In genomic region chr9:35131637-35132397, GRCm38 (mm10) we compare ENCODE assay signal across 13 mouse cellular contexts. TPM values are rescaled to one million over a fixed set of nuclear protein-coding genes. Genes with fewer than 3 reads are reported as not detected.
DNase-seq lines count a peak whose midpoint lies in the region; ATAC-seq and TF ChIP-seq lines count a peak whose summit lies in the region.
"Had no signal": no experiment of that assay in that cellular context is flagged by ENCODE, and none has a peak within 500 bp of the region (broad histone marks: within the 10 kb centered on the region; RNA-seq: fewer than 3 reads in every experiment).

No protein-coding gene starts in this region.

- ATAC-seq in heart, embryonic 12.5 days (ENCODE audit: insufficient number of reproducible peaks, low FRiP score), result no peak
- peak; percentile 85 for ATAC-seq in forebrain, embryonic 16.5 days
- no peak for ATAC-seq in stomach, postnatal 0 days (ENCODE audit: low FRiP score, low TSS enrichment)
- ATAC-seq: midbrain, embryonic 15.5 days had no signal

- TF ChIP-seq CTCF in stomach, postnatal 0 days (IDR thresholded peaks at IDR 0.05; ENCODE audit: low read depth), result no peak

- H3K36me3 ChIP-seq in heart, embryonic 12.5 days, result peaks cover 6% of the 10 kb centered on the region; the same call in 1 of the 2 replicates
- no peaks in the 10 kb centered on the region for H3K36me3 ChIP-seq in forebrain, embryonic 16.5 days (ENCODE audit: control insufficient read depth, insufficient read depth)
- no peaks in the 10 kb centered on the region; the same call in 1 of the 2 replicates for H3K36me3 ChIP-seq in stomach, postnatal 0 days (ENCODE audit: control insufficient read depth, insufficient read depth, low read length)
- H3K36me3 ChIP-seq: midbrain, embryonic 15.5 days; stomach, embryonic 15.5 days had no signal

- no peak overlapping the region for H3K9ac ChIP-seq in heart, embryonic 12.5 days
- H3K9ac ChIP-seq in forebrain, embryonic 16.5 days (replicated peaks; ENCODE audit: low read depth, low read length), result no peak overlapping the region
- no peak overlapping the region for H3K9ac ChIP-seq in stomach, postnatal 0 days (ENCODE audit: low read length)
- H3K9ac ChIP-seq: embryonic facial prominence, embryonic 15.5 days; midbrain, embryonic 15.5 days; stomach, embryonic 15.5 days had no signal

- peak; percentile 96 for DNase-seq in heart, adult 11 months
- peak; percentile 64 for DNase-seq in layer of hippocampus, adult 9-11 months
- no peak for DNase-seq in layer of hippocampus, adult 9-10 months (ENCODE audit: low spot score)
- DNase-seq in right cerebral cortex, postnatal 14 days, result peak; percentile 43
- no peak for DNase-seq in stomach, postnatal 0 days (ENCODE audit: low spot score)
- no peak for DNase-seq in thymus, postnatal 25 days
- DNase-seq: cerebellum, adult 18-20 months had no signal

- no peaks in the 10 kb centered on the region for H3K9me3 ChIP-seq in heart, embryonic 12.5 days (replicated peaks)
- no peaks in the 10 kb centered on the region for H3K9me3 ChIP-seq in forebrain, embryonic 16.5 days (ENCODE audit: control insufficient read depth, low read length)
- no peaks in the 10 kb centered on the region for H3K9me3 ChIP-seq in stomach, postnatal 0 days (ENCODE audit: control insufficient read depth, low read length)
- H3K9me3 ChIP-seq: embryonic facial prominence, embryonic 15.5 days; midbrain, embryonic 15.5 days; stomach, embryonic 15.5 days had no signal

- H3K27ac ChIP-seq in heart, embryonic 12.5 days (ENCODE audit: poor library complexity, severe bottlenecking), result no peak overlapping the region
- H3K27ac ChIP-seq in forebrain, embryonic 16.5 days (ENCODE audit: low read length), result no peak overlapping the region
- no peak overlapping the region for H3K27ac ChIP-seq in stomach, postnatal 0 days (replicated peaks)
- H3K27ac ChIP-seq: embryonic facial prominence, embryonic 15.5 days; midbrain, embryonic 15.5 days; stomach, embryonic 15.5 days had no signal

- WGBS in heart, embryonic 12.5 days, result 86% methylated on average over 16 of the region's 16 CpGs
- WGBS in forebrain, embryonic 16.5 days, result 72% methylated on average over 16 of the region's 16 CpGs
- WGBS in stomach, postnatal 0 days, result 83% methylated on average over 16 of the region's 16 CpGs

- H3K4me1 ChIP-seq in heart, embryonic 12.5 days (replicated peaks), result peaks cover 33% of the 10 kb centered on the region
- H3K4me1 ChIP-seq in forebrain, embryonic 16.5 days (replicated peaks; ENCODE audit: control insufficient read depth, insufficient read depth, low read length), result peaks cover 8% of the 10 kb centered on the region
- H3K4me1 ChIP-seq in stomach, postnatal 0 days (replicated peaks; ENCODE audit: control insufficient read depth, insufficient read depth), result no peaks in the 10 kb centered on the region
- H3K4me1 ChIP-seq: embryonic facial prominence, embryonic 15.5 days; midbrain, embryonic 15.5 days; stomach, embryonic 15.5 days had no signal

- H3K4me3 ChIP-seq in heart, embryonic 12.5 days, result no peak overlapping the region
- H3K4me3 ChIP-seq in forebrain, embryonic 16.5 days (replicated peaks; ENCODE audit: low read length), result no peak overlapping the region
- no peak overlapping the region for H3K4me3 ChIP-seq in stomach, postnatal 0 days (ENCODE audit: low read depth, low read length)
- H3K4me3 ChIP-seq: embryonic facial prominence, embryonic 15.5 days; midbrain, embryonic 15.5 days; stomach, embryonic 15.5 days had no signal

- no peak for TF ChIP-seq EP300 in stomach, postnatal 0 days (optimal IDR thresholded peaks at IDR 0.05)

- no peak overlapping the region for H3K4me2 ChIP-seq in heart, embryonic 12.5 days
- no peak overlapping the region for H3K4me2 ChIP-seq in forebrain, embryonic 16.5 days (ENCODE audit: low read length)
- no peak overlapping the region for H3K4me2 ChIP-seq in stomach, postnatal 0 days (replicated peaks; ENCODE audit: low read depth)
- H3K4me2 ChIP-seq: embryonic facial prominence, embryonic 15.5 days; midbrain, embryonic 15.5 days; stomach, embryonic 15.5 days had no signal

- no peaks in the 10 kb centered on the region for H3K27me3 ChIP-seq in heart, embryonic 12.5 days (replicated peaks)
- H3K27me3 ChIP-seq in forebrain, embryonic 16.5 days (replicated peaks; ENCODE audit: control insufficient read depth, insufficient read depth, low read length), result no peaks in the 10 kb centered on the region
- H3K27me3 ChIP-seq in stomach, postnatal 0 days (ENCODE audit: control insufficient read depth, insufficient read depth, low read length), result no peaks in the 10 kb centered on the region
- H3K27me3 ChIP-seq: CH12.LX; embryonic facial prominence, embryonic 15.5 days; midbrain, embryonic 15.5 days; stomach, embryonic 15.5 days had no signal

RNA-seq across cellular contexts. Expression of gene St3gal4, which starts 12.7 kb away (rescaled TPM):
- polyA plus RNA-seq in heart, embryonic 12.5 days (2016; fragmentation: Nextera tagmentation; extraction: Ambion mirVana), result 20.8 and 20.9 TPM in 2 replicates
- polyA plus RNA-seq in forebrain, embryonic 16.5 days (2015; fragmentation: Nextera tagmentation; extraction: Ambion mirVana), result 13.0 and 13.6 TPM in 2 replicates
- polyA plus RNA-seq in stomach, postnatal 0 days (2015; fragmentation: Nextera tagmentation; extraction: Ambion mirVana), result 14.6 and 14.7 TPM in 2 replicates

RNA-seq across cellular contexts. Expression of gene Dcps, which starts 44.0 kb away (rescaled TPM):
- 61.5 and 64.4 TPM in 2 replicates for polyA plus RNA-seq in heart, embryonic 12.5 days (2016; fragmentation: Nextera tagmentation; extraction: Ambion mirVana)
- 80.4 TPM in 2 replicates for polyA plus RNA-seq in forebrain, embryonic 16.5 days (2015; fragmentation: Nextera tagmentation; extraction: Ambion mirVana)
- polyA plus RNA-seq in stomach, postnatal 0 days (2015; fragmentation: Nextera tagmentation; extraction: Ambion mirVana), result 33.7 and 35.3 TPM in 2 replicates

Comparison
In these comparisons a context has a peak if more than half of its experiments do, and no peak if none do; other contexts are left out.
1. DNase-seq: peak in heart, adult 11 months (single experiment), layer of hippocampus, adult 9-11 months (single experiment) and right cerebral cortex, postnatal 14 days (single experiment); none in layer of hippocampus, adult 9-10 months (single experiment), stomach, postnatal 0 days (single experiment) and thymus, postnatal 25 days (single experiment).